Mouse (Mus musculus): ENCODE results near the gene Jsrp1.

The Jsrp1 gene

DNA sequence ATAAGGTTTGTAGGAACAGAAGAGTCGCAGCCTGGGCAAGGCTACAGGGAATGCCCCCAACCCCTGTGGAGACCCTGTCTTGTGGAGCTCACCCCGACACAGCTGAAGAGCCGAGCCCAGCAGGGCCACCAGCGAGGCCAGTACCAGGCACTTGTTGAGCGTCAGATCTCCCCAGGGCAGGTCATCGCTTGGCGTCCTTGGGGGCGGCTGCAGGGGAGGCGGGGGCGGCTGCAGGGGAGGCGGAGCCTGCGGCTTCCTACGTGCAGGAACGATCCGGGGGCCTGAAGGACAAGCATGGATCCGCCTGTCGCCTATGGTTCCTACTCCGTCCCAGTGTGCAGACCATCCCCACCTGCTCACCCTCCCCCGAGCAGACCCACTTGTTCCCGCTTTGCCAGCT lies 3.2 kb downstream of the Jsrp1 start:
- CTCF ChIA-PET = interaction anchor here (0.6 kb wide), 1 partner anchor 358 kb away, joined by 3 read pairs; no protein-coding TSS in a partner anchor

DNA sequence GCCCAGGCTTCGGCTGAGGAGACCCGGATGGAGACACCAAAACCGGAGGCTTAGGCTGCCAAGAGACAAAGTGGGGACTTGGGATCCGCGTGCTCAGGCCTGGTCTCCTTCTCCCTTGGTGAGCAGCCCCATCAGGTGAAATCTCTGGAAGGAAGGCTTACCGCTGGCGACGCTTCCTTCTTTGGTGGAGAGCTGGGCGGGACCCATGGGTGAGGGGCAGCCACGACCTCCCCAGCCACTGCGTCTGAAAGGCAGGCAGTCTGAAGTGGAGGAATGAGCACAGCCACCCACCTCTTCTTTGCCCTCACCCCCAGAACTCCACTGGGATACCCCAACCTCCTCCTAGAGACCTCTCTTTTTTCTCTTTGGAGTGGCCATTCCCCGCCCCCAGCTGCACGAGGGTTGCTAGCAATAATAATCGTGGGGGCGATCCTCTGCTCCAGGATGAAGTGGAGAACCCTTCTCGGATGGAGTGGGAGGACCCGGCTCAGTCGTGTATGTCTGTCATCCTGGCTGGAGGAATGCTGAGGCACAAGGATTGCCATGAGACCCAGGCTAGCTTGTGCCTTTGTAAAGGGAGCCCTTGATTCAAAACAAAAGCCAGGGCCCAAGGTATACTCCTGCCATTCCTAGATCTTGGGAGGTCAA lies 4.2 kb downstream of the Jsrp1 start:
- CTCF ChIA-PET = interaction anchor here (0.6 to 0.7 kb wide), 2 partner anchors 359 to 458 kb away, joined by 3 read pairs; no protein-coding TSS in a partner anchor

GRCm38 (mm10) chr10:80808099-80808984 lies 5.0 kb downstream of the Jsrp1 start:
- CTCF ChIA-PET = interaction anchor here (1.4 kb wide), 1 partner anchor 16 kb away, joined by 3 read pairs; no protein-coding TSS in a partner anchor

GRCm38 (mm10) chr10:80807057-80807627 lies 6.2 kb downstream of the Jsrp1 start:
- CTCF ChIA-PET = interaction anchor here (0.5 to 1.4 kb wide), 2 partner anchors 14 to 124 kb away, joined by 3 read pairs; no protein-coding TSS in a partner anchor

DNA sequence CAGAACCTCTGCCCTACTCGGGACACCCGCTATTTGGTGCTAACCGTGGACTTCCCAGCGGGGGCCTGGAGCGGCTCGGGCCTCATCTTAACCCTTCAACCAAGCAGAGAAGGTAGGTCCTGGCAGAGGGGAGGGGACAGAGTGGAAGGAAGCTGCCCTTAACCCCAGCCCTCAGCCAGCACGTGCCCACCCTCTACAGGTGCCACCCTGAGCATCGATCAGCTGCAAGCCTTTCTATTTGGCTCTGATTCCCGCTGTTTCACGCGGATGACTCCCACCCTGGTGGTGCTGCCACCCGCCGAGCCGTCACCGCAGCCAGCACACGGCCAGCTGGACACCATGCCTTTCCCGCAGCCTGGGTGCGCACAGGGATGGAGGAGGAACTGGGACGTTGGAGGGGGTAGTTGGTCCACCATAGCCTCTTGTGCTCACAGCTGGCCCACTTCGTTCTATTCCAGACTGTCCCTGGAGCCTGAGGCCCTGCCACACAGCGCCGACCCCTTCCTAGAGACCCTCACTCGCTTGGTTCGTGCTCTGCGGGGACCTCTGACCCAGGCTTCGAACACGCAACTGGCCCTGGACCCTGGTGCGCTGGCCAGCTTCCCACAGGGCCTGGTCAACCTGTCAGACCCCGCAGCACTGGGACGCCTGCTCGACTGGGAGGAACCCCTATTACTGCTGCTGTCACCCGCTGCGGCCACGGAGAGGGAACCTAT lies 6.8 kb downstream of the Jsrp1 start:
- CTCF ChIA-PET = interaction anchor here (1.4 kb wide), 1 partner anchor 14 kb away, joined by 3 read pairs; no protein-coding TSS in a partner anchor

GRCm38 (mm10) chr10:80805925-80806324 lies 7.4 kb downstream of the Jsrp1 start:
- CTCF ChIA-PET = no interaction called here

DNA sequence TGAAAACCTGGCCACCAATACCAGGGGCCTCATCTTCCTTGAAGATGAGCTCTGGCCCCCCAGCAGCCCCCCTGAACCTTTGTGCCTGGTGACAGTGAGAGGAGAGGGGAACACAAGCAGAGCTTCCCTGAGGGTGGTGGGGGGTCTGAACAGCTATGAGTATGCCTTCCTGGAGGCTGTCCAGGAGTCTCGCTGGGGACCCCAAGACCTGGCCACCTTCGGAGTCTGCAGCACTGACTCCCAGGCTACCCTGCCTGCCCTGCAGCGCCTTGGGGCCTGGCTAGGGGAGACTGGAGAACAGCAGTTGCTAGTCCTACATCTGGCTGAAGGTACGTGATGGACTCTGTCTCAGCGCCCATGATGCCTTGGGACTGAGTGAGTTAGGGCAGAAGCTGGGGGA lies 8.0 kb downstream of the Jsrp1 start:
- CTCF ChIA-PET = interaction anchor here (0.6 to 1.1 kb wide), 4 partner anchors 13 to 329 kb away, joined by 3 to 4 read pairs (median 3); no protein-coding TSS in a partner anchor

GRCm38 (mm10) chr10:80804916-80805315 lies 8.4 kb downstream of the Jsrp1 start, which contains the start of gene Amh:
Gene Amh (plus strand): TSS chr10:80805243.
- CTCF ChIA-PET = interaction anchor here (0.6 to 1.1 kb wide), 4 partner anchors 12 to 329 kb away, joined by 3 to 4 read pairs (median 3); no protein-coding TSS in a partner anchor

DNA sequence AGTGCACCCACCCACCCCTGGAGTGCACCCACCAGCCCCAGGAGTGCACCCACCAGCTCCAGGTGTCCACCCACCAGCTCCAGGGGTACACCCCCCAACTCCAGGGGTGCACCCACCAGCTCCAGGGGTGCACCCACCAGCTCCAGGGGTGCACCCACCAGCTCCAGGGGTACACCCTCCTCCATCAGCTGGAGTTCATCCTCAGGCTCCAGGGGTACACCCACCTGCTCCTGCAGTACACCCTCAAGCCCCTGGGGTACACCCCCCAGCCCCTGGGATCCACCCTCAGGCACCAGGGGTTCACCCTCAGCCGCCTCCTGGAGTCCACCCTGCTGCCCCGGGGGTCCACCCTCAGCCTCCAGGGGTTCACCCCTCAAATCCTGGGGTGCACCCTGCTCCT lies 9.0 kb downstream of the Jsrp1 start:
- CTCF ChIA-PET = interaction anchor here (1.1 kb wide), 1 partner anchor 62 kb away, joined by 4 read pairs; no protein-coding TSS in a partner anchor

DNA sequence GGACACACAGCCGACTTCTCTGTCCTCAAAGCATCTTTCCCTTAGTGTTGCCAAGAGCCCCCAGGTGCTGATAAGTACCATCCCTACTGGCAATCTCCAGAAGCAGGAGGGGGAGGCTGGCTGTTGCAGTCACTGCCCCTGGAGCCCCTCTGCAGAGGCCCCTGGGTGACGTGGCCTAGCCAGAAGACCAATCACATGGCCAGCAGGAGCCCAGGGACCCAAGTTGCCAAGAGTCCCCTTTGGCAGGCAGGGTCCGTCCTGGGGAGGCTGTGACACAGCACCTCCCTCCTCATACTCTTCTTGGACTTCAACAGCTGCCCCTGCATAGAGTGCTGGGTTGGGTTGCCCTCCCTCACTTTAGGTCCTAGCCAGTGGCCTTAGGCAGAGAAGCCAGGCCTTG lies 10.3 kb downstream of the Jsrp1 start:
- CTCF ChIA-PET = no interaction called here

- CTCF ChIA-PET = no interaction called here
Measured at GRCm38 (mm10) chr10:80802204-80802912, 10.9 kb downstream of the Jsrp1 start.

- CTCF ChIA-PET = interaction anchor here (0.9 kb wide), 1 partner anchor 23 kb away, joined by 3 read pairs; no protein-coding TSS in a partner anchor
Measured at GRCm38 (mm10) chr10:80799070-80799566, 14.2 kb downstream of the Jsrp1 start.

DNA sequence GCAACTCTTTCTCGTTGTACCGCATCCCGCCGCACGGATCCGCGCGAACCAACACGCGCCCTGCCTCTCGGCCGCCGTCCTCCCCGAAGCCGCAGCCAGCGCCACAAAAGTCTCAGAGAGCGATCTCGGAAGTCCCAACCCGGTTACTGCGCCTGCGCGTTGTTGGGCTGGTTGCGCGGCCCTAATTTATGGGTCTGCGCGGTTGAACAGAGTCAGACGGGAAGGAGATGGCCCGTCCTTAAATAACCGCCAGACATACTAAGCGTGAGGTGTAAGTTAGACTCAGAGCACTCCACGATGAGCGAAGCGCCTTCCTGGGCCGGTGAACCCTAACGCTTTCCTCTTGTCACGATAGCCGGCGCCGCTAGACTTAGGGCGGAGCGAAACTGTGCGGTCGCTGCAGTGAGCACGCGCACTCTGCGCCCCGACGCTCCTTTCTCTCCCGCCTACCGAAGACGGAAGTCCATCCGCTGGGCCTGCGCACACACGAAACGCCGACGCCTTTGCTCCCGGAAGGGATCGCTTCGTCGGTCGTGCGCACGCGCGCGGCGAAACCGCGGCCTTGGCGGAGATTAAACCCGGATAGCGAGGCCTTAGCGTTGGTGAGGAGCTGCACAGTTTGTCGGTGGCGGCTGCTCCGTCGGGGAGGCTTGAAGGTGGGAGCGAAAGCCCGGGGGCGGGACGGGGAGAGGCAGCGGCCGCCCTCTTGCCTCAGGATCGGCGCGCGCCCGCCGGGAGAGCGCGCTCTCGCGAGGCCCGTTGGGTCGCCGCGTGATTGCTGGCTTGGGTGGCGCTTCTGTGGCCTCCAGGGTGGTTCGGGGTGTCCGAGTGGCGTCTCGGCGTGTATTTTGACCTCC lies 14.9 kb downstream of the Jsrp1 start, which contains the start of the genes Sf3a2 and Plekhj1:
Sf3a2 (plus strand) TSS at position 49 of the 857 bp plus-strand sequence.
Plekhj1 (minus strand) TSS at position 477 of the 857 bp plus-strand sequence.
- CTCF ChIA-PET = no interaction called here

DNA sequence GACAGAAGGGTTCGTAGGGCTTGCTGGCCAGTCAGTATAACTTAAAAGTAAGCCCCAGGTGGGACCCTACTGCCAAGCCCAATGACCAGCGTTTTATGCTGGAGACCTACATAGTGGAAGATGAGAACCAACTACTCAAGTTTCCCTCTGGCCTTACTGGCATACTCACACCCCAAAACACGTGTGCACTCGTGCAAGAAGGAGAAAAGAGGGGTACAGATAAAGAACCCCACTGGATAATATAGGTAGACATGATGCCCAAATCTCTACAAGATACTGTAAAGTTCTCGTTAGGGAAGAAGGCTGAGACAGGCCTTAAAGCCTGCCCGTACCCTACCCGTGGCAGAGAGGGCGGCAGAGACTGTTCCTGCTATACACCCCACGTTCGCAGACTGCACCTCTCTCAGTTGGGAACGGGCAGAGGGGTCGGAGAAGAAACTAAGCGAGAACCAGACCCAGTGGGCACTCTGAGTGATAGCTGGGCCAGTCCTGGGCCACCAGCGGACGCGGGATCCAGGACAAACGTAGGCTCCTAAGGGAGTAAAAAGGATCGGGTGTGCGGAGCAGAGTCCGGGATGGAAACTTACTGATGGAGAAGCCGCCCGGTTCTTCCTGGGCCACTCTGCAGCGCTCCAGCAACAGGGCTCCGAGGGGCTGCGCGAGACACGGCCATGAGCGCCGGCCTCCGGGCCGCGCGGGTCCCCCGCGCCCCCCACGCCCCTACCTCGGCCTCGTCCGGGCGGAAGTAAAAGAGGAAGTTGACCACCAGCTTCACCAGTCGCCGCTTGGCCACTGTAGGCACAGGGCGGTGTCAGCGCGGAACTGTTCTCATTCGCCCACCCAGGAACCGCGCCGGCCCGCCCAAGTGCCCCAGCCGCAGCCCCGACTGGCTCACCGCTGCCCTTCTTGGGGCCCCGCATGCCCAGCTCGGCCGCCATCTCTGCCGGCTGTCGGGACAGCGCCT lies 15.8 kb downstream of the Jsrp1 start:
- CTCF ChIA-PET = no interaction called here

GRCm38 (mm10) chr10:80796307-80796848 lies 16.9 kb downstream of the Jsrp1 start:
- CTCF ChIA-PET = interaction anchor here (0.6 kb wide), 1 partner anchor 686 kb away, joined by 3 read pairs; no protein-coding TSS in a partner anchor

GRCm38 (mm10) chr10:80794750-80795149 lies 18.5 kb downstream of the Jsrp1 start:
- CTCF ChIA-PET = no interaction called here

DNA sequence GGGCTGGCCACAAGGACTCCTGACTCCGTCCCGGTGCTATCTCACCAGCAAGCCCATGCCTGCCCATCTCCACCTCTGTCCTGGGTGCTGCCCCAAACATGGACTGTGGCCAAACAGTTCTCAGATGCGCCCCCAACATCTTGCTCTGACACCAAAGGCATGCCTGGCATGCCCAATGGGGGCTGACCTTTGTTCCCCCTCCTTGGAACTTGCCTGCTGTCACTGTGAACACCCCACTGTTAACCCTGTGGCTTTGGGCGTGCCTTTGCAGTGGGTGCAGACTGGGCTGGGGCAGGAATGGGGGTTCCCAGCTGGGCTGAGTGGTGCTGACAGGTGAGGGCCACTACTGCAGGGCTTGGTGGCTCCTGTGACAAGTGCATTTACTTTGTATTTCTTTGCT lies 19.5 kb downstream of the Jsrp1 start:
- CTCF ChIA-PET = no interaction called here
